Mouse (Mus musculus) embryonic facial prominence, embryonic 11.5 days (tissue): ENCODE measurements around the gene Fgfr2. TPM values are rescaled to one million over a fixed set of nuclear protein-coding genes. Genes with fewer than 3 reads are reported as not detected.

Source experiments
- ATAC-seq: fragments of 200-750 bp; cut with Nextera tagmentation; replicated peaks from 2 replicates; pipeline ENCODE4 v1.8.0; 2017; ENCODE audit warnings: low read depth; ENCODE audit not compliant: insufficient number of reproducible peaks, low FRiP score, low TSS enrichment
- DNase-seq: peaks from one replicate; pipeline ENCODE4 v3.0.0-alpha.2; 2015; ENCODE audit warnings: low spot score
- H3K27ac ChIP-seq: fragments of 300-500 bp; sonication (generic); replicated peaks from 2 replicates; pipeline ENCODE4 v1.5.1; 2014; ENCODE audit warnings: mild to moderate bottlenecking, low read depth, low read length, control low read depth
- H3K27me3 ChIP-seq: fragments of 300-500 bp; sonication (generic); 2 replicates; pipeline ENCODE4 v1.6.1; 2014; ENCODE audit warnings: mild to moderate bottlenecking, low read length, moderate library complexity, mixed read lengths; ENCODE audit not compliant: control insufficient read depth, insufficient read depth
- H3K36me3 ChIP-seq: fragments of 300-500 bp; sonication (generic); replicated peaks from 2 replicates; pipeline ENCODE4 v1.6.1; 2014; ENCODE audit warnings: low read depth, mild to moderate bottlenecking, low read length, moderate library complexity, mixed read lengths; ENCODE audit not compliant: control insufficient read depth, insufficient read depth
- H3K4me1 ChIP-seq: fragments of 300-500 bp; sonication (generic); 2 replicates; pipeline ENCODE4 v1.6.1; 2014; ENCODE audit warnings: low read length, mixed read lengths; ENCODE audit not compliant: control insufficient read depth, insufficient read depth
- H3K4me2 ChIP-seq: fragments of 300-500 bp; sonication (generic); 2 replicates; pipeline ENCODE4 v1.6.1; 2014; ENCODE audit warnings: low read depth, mild to moderate bottlenecking, control low read depth, low read length, moderate library complexity
- H3K4me3 ChIP-seq: fragments of 300-500 bp; sonication (generic); 2 replicates; pipeline ENCODE4 v1.5.1; 2014; ENCODE audit warnings: low read depth, low read length, control low read depth
- H3K9ac ChIP-seq: fragments of 300-500 bp; sonication (generic); replicated peaks from 2 replicates; pipeline ENCODE4 v1.6.1; 2014; ENCODE audit warnings: mild to moderate bottlenecking, control low read depth, low read length
- H3K9me3 ChIP-seq: fragments of 300-500 bp; sonication (generic); replicated peaks from 2 replicates; pipeline ENCODE4 v1.6.1; 2016; ENCODE audit warnings: mild to moderate bottlenecking, low read length, inconsistent platforms, mixed read lengths; ENCODE audit not compliant: control insufficient read depth
- WGBS: fragments of 180-500 bp; shearing (Covaris S2); extraction: QIAGEN DNeasy Blood & Tissue Kit; methylation state at CpG from one replicate; pipeline ENCODE4 v1.1.7; 2014; 5-methylcytosine and 5-hydroxymethylcytosine counted together
- polyA plus RNA-seq: library from polyadenylated mRNA; unstranded; fragments of >200 nt; fragmentation: Nextera tagmentation; extraction: Ambion mirVana; gene quantifications from 2 replicates; pipeline ENCODE4 v1.2.1, GENCODE M21; 2014

The Fgfr2 gene
- polyA plus RNA-seq, 1 experiment from 2014 or later: 75.6 TPM

DNA sequence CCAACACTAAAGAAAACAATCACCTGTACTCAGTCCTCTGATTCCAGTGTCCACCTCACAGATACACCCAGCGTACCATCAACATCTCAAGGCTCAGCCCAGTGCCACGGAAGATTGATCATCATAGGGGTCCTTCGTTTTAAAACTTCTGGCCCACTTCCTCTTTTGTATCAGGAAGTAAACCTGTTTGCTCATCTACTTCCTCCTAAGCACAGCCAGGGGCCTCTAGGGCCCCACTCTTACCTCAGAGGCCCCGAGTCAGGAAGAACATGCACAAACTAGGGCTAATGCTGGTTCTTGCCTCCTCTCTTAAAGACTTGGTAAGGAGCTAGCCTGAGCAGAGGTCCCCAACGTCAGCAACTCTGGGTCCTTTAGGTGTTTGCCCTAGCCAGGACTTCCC, 799.7 kb downstream of the Fgfr2 start:
- DNase-seq (no peak), ATAC-seq (no peak)
- Histone ChIP-seq H3K27ac (no peak overlapping the region), H3K9me3 (no peaks in the 10 kb centered on the region), H3K9ac (no peak overlapping the region), H3K27me3 (no peaks in the 10 kb centered on the region), H3K4me1 (no peaks in the 10 kb centered on the region), H3K4me3 (no peak overlapping the region), H3K4me2 (no peak overlapping the region), H3K36me3 (no peaks in the 10 kb centered on the region)
- WGBS: 81% methylated on average over 5 of the region's 5 CpGs

DNA sequence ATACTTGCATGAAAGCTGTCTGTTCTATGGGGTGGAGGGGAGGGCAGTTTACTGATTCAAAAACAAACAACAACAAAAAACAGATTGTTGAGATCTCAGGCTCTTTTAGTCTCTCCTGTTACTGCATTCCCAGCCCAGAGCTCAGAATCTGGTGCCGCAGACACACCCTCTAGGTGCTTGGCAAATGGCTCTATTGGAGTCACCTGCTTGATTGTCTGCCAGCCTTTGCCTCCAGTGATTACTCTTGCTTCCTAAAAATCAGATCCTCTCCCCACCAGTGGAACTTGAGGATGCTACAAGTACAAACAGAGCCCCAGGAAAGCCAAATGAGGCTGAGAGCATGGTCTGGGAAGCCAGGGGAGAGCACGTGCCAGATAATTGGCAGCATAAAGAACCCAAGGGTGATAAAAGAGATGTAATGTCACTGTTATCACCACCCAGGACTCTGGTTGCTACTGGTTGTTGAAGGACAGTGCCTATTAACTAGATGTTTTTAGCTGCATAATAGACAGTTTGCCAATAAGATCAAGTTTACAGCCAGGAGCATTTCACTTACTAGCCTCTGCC, 801.7 kb downstream of the Fgfr2 start:
- Histone ChIP-seq H3K27me3 (no peaks in the 10 kb centered on the region), H3K27ac (no peak overlapping the region), H3K4me3 (no peak overlapping the region), H3K4me1 (no peaks in the 10 kb centered on the region), H3K9ac (no peak overlapping the region), H3K4me2 (no peak overlapping the region), H3K36me3 (no peaks in the 10 kb centered on the region), H3K9me3 (no peaks in the 10 kb centered on the region)
- ATAC-seq: no peak
- DNase-seq: no peak
- WGBS: 73% methylated on average over 2 of the region's 2 CpGs

DNA sequence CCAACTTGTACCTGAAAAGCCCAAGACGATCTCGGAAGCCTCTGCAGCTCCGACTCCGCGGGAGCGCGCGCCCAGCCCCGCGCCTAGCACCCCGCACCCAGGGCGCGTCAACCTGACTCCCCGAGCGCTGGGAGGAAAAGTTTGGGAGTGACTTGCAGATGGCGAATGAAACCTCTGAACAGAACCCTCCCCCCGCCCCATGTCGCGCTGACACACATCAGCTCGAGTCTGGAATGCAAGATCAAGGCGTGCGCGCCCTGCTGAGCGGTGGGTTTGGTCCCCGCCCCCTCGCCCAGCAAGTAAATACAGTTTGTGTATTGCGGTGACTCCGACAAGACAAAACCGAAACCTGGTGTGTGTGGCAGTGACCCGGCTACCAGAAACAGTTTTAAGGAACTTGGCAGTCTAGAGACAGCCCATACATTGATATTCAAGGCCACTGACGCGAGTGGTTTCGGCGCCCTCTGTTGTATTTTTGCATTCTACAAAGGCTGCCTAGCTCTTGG, 806.1 kb downstream of the Fgfr2 start, which contains the start of gene Chst15:
Gene Chst15 (minus strand): TSS at position 193 of the 506 bp plus-strand sequence.
- H3K36me3 ChIP-seq: no peaks in the 10 kb centered on the region
- no peaks in the 10 kb centered on the region for H3K27me3 ChIP-seq
- no peaks in the 10 kb centered on the region for H3K9me3 ChIP-seq
- H3K27ac ChIP-seq: peak within 1 kb of the TSS; percentile 38; the same call in 1 of the 2 replicates
- H3K9ac ChIP-seq: peak within 1 kb of the TSS; percentile 86
- no peaks in the 10 kb centered on the region for H3K4me1 ChIP-seq
- ATAC-seq (peak; percentile 53), DNase-seq (peak; percentile 81)
- peak within 1 kb of the TSS; percentile 89 for H3K4me2 ChIP-seq
- peak within 1 kb of the TSS; percentile 66 for H3K4me3 ChIP-seq
- WGBS: under 1% methylated on average over 34 of the region's 34 CpGs

DNA sequence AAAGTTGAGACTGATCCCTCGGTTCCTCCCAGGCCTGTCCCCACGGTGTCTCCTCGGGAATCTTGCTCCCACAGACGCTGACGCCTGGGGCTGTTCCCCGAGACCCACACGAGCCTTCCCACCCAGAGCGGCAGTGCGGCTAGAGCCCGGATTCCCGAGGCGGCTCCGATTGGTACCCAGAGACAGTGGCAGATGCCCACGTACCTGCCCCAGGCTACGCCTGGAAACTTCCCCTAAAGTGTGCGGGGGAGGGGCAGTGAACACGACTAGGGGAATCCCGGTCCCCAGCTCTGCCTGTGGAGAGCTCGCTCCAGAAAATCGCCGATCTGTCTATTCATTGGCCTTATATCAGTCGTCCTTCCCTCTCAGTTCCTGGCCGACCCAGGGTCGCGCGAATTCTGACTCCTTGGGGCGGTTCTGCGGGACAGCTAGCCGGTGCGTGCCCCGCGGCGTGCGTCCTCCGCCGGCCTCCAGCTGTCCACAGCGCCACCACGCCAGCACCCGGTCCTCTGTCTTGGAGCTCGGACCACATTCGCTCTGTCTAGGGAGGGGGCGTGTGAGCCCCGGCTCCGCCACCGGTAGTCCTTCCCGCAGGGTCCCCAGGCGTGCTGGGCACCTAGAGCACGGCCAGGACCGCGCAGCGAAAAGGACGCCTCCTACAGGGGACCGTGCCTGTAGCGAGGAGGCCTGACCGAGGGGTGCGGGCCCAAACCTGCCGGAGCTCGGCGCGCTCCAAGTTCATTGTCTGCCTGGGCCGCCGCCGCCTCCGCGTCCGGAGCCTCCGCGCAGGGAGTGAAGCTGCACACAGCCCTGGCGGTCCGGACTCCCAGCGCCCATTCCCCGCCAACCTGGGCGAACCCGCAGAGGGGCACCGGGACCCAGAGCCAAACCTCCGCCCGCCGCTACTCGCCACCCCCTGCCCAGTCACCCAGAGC, 806.8 kb downstream of the Fgfr2 start:
- Histone ChIP-seq H3K9ac (peak overlapping the region; percentile 86), H3K4me2 (peak overlapping the region; percentile 89), H3K4me1 (no peaks in the 10 kb centered on the region), H3K27ac (peak overlapping the region; percentile 38; the same call in 1 of the 2 replicates), H3K36me3 (no peaks in the 10 kb centered on the region), H3K9me3 (no peaks in the 10 kb centered on the region), H3K27me3 (no peaks in the 10 kb centered on the region), H3K4me3 (peak overlapping the region; percentile 66)
- under 1% methylated on average over 79 of the region's 79 CpGs for WGBS
- peak; percentile 71 for ATAC-seq
- DNase-seq: peak; percentile 69

DNA sequence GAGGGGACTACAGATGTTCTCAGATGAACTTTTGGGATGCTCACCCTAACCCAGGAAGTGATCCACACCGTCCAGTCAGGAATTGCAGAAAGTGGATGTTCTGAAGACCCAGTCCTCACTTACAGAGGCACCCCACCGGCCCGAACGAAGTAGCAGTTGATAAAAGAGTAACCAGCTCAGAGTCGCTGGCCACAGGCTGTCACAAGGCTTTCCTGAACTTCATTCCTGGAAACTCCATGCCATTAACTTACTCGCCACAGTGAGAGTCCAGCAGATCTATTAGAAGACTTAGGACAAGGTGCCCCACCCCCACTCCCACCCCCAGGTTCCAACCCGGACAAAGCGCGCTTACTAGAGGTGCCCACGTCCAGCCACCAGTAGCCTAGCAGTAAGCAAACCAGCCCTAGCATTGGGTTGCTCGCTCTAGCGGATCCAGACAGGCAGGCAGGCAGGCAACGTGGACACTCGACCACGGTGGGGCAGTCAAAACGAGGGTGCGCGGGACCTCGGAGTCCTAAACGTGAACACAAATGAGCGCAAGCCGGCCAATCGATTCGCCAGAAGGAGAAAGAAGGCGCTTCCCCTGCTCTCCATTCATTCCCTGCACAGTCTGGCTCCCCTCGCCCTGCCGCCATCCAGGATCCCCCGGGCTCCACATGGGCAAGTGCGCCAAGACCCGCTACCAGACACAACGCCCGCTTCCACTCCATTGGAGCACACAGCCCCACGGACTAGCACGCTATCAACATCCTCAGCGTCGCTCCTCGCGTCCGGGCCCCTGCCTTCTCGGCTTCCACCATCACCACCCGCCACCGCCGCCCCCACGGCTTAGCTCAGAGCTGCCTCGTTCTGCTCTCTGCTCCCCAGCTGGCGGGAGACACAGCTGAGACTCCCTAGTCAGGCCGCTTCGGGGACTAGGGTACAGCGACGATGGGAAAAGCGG, 807.7 kb downstream of the Fgfr2 start:
- Histone ChIP-seq H3K4me1 (no peaks in the 10 kb centered on the region), H3K27ac (peak overlapping the region; percentile 35)
- ATAC-seq: peak; percentile 70

DNA sequence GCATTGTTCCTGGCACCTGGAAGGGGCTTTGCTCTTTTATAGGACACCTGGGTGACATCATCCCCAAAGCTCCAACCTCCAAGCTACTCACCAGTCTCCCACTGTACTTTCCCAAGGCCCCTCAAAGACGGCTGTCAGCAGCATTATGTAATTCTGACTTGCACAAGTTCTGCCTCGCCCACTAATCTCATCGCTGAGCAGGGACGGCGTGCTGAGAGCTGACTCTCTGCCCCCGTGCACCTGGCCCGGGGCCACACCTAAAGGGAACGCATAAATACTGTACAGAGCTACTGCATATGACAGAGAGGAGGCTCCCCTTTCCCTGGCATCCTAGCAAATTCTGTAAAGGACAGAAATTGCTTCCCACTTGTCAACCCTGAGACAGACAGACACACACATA, 810.8 kb downstream of the Fgfr2 start:
- no peak overlapping the region for H3K9ac ChIP-seq
- no peaks in the 10 kb centered on the region for H3K27me3 ChIP-seq
- no peak overlapping the region for H3K27ac ChIP-seq
- no peaks in the 10 kb centered on the region for H3K4me1 ChIP-seq
- H3K36me3 ChIP-seq: no peaks in the 10 kb centered on the region
- H3K4me3 ChIP-seq: no peak overlapping the region
- no peak overlapping the region for H3K4me2 ChIP-seq
- WGBS: 76% methylated on average over 8 of the region's 8 CpGs
- ATAC-seq (no peak), DNase-seq (no peak)
- no peaks in the 10 kb centered on the region for H3K9me3 ChIP-seq

More for the DNA sequence above, 807.7 kb downstream of the Fgfr2 start:
- Histone ChIP-seq H3K9me3 (no peaks in the 10 kb centered on the region), H3K4me3 (peak overlapping the region; percentile 66), H3K4me2 (peak overlapping the region; percentile 89), H3K36me3 (no peaks in the 10 kb centered on the region), H3K27me3 (no peaks in the 10 kb centered on the region), H3K9ac (peak overlapping the region; percentile 86)
- 1% methylated on average over 51 of the region's 51 CpGs for WGBS
- peak; percentile 88 for DNase-seq

DNA sequence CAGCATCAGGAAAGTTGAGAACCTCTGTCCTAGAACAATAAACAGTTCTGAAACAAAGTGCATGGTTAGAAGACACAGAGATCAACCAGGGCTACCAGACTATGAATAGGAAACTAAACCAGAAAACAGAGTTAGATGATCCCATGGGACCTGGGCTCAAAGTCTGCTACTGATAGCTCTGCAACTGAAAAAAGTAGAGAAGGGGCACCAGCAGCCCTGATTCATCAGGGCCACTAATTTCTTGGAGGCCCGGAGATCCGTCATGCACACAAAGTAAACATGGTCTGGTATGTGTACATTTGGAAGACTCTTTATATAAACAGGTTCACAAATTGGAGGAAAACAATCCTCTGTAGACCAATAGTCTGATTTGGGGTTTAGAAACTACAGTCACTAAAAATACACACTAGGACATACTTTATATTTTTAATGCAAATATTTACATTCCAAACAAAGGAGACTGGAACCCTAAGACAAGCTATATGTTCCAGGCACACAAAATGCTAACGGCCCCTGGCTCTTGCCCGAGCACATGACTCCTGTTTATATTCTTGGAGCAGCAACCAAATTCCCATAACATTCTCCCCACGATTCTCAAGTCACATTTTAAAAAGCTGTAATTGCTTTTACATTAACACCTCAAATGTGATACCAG, 814.5 kb downstream of the Fgfr2 start:
- 58% methylated on average over 5 of the region's 5 CpGs for WGBS
- H3K4me2 ChIP-seq: no peak overlapping the region
- H3K9me3 ChIP-seq: no peaks in the 10 kb centered on the region
- DNase-seq: peak; percentile 21
- no peaks in the 10 kb centered on the region for H3K4me1 ChIP-seq
- no peaks in the 10 kb centered on the region for H3K36me3 ChIP-seq
- no peak for ATAC-seq
- no peaks in the 10 kb centered on the region for H3K27me3 ChIP-seq
- no peak overlapping the region for H3K4me3 ChIP-seq
- H3K27ac ChIP-seq: no peak overlapping the region
- H3K9ac ChIP-seq: no peak overlapping the region
